ENCODE assay signal across 8 mouse cellular contexts in the genomic region with DNA sequence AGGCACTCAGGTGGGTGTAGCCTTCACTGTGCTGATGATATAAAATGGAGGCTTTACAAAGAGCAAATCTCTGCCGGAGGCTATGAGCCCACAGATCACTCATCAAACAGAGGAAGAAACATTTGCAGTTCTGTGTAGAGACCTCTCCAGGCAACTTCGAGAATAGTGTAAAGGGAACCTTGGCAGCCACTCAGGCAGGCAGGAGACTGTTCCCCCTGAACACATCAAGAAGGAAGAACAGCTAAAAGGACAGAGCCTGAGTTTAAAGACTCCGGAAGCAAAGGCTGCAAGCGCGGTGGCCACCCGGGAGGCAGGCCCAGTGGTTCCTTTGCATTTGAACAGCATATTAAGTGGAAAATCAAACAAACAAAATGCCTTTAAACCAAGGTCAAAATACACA. TPM values are rescaled to one million over a fixed set of nuclear protein-coding genes. Genes with fewer than 3 reads are reported as not detected.
DNase-seq lines count a peak whose midpoint lies in the region; ATAC-seq and TF ChIP-seq lines count a peak whose summit lies in the region.

No protein-coding gene starts in this region.

- H3K27ac ChIP-seq in embryonic facial prominence, embryonic 12.5 days, result no peak overlapping the region
- H3K27ac ChIP-seq in hindbrain, embryonic 15.5 days (replicated peaks), result peak overlapping the region; percentile 56
- H3K27ac ChIP-seq in liver, embryonic 14.5 days, result no peak overlapping the region
- no peak overlapping the region for H3K27ac ChIP-seq in neural tube, embryonic 14.5 days (ENCODE audit: low read depth, low read length)

- peak overlapping the region; percentile 28 for H3K4me3 ChIP-seq in erythroblast, embryonic 14.5 days (replicated peaks)
- H3K4me3 ChIP-seq in E14TG2a.4 (replicated peaks; ENCODE audit: low read length), result peak overlapping the region; percentile 85
- peak overlapping the region; percentile 70 for H3K4me3 ChIP-seq in embryonic facial prominence, embryonic 12.5 days
- H3K4me3 ChIP-seq in hindbrain, embryonic 15.5 days, result peak overlapping the region; percentile 64
- H3K4me3 ChIP-seq in liver, embryonic 14.5 days (ENCODE audit: insufficient read depth in 1 of 2, low read depth in 2 of 2, low read length in 2 of 2), result peak overlapping the region; percentile 4 to 81; a peak in 3 of 4 replicates
- H3K4me3 ChIP-seq in neural tube, embryonic 14.5 days (ENCODE audit: low read depth, low read length), result peak overlapping the region; percentile 62

- TF ChIP-seq CTCF in E14TG2a.4 (conservative IDR thresholded peaks at IDR 0.05; ENCODE audit: low read length), result no peak
- TF ChIP-seq CTCF in liver, embryonic 14.5 days (IDR thresholded peaks at IDR 0.05; ENCODE audit: low read depth), result no peak

- peaks cover 59% of the 10 kb centered on the region for H3K27me3 ChIP-seq in erythroblast, embryonic 14.5 days (ENCODE audit: control insufficient read depth)
- no peaks in the 10 kb centered on the region for H3K27me3 ChIP-seq in E14TG2a.4 (ENCODE audit: insufficient read depth, low read length)
- 0 out of 2 replicates have a peak, but pooled peaks cover 4% of the 10 kb centered on the region for H3K27me3 ChIP-seq in embryonic facial prominence, embryonic 12.5 days
- H3K27me3 ChIP-seq in hindbrain, embryonic 15.5 days, result no peaks in the 10 kb centered on the region
- H3K27me3 ChIP-seq in liver, embryonic 14.5 days (ENCODE audit: control insufficient read depth, insufficient read depth, low read length), result peaks cover 16% of the 10 kb centered on the region
- no peaks in the 10 kb centered on the region for H3K27me3 ChIP-seq in neural tube, embryonic 14.5 days (ENCODE audit: control insufficient read depth, insufficient read depth, low read length)

- no peaks in the 10 kb centered on the region for H3K9me3 ChIP-seq in erythroblast, embryonic 14.5 days (ENCODE audit: control insufficient read depth, low read length)
- no peaks in the 10 kb centered on the region for H3K9me3 ChIP-seq in E14TG2a.4 (ENCODE audit: low read length)
- no peaks in the 10 kb centered on the region for H3K9me3 ChIP-seq in embryonic facial prominence, embryonic 12.5 days
- no peaks in the 10 kb centered on the region for H3K9me3 ChIP-seq in hindbrain, embryonic 15.5 days
- H3K9me3 ChIP-seq in liver, embryonic 14.5 days (ENCODE audit: control insufficient read depth, low read length), result no peaks in the 10 kb centered on the region
- H3K9me3 ChIP-seq in neural tube, embryonic 14.5 days (ENCODE audit: control insufficient read depth, low read length), result no peaks in the 10 kb centered on the region

- no peaks in the 10 kb centered on the region for H3K36me3 ChIP-seq in erythroblast, embryonic 14.5 days (ENCODE audit: control insufficient read depth)
- no peaks in the 10 kb centered on the region for H3K36me3 ChIP-seq in E14TG2a.4 (ENCODE audit: insufficient read depth, low read length)
- no peaks in the 10 kb centered on the region for H3K36me3 ChIP-seq in embryonic facial prominence, embryonic 12.5 days
- H3K36me3 ChIP-seq in hindbrain, embryonic 15.5 days, result no peaks in the 10 kb centered on the region
- H3K36me3 ChIP-seq in liver, embryonic 14.5 days (replicated peaks; ENCODE audit: control insufficient read depth, insufficient read depth, low read depth), result no peaks in the 10 kb centered on the region
- H3K36me3 ChIP-seq in neural tube, embryonic 14.5 days (ENCODE audit: control insufficient read depth, insufficient read depth, low read length), result no peaks in the 10 kb centered on the region

- peak overlapping the region; percentile 86 for H3K4me2 ChIP-seq in embryonic facial prominence, embryonic 12.5 days (replicated peaks)
- peak overlapping the region; percentile 81 for H3K4me2 ChIP-seq in hindbrain, embryonic 15.5 days
- peak overlapping the region; percentile 84 for H3K4me2 ChIP-seq in liver, embryonic 14.5 days (ENCODE audit: low read depth)
- peak overlapping the region; percentile 73 for H3K4me2 ChIP-seq in neural tube, embryonic 14.5 days (ENCODE audit: low read depth, low read length)

- no peak for DNase-seq in liver, embryonic 14.5 days (ENCODE audit: low read depth in 3 of 3, low spot score in 3 of 3)

- peaks cover 41% of the 10 kb centered on the region for H3K4me1 ChIP-seq in erythroblast, embryonic 14.5 days (ENCODE audit: control insufficient read depth)
- peaks cover 70% of the 10 kb centered on the region for H3K4me1 ChIP-seq in E14TG2a.4 (replicated peaks; ENCODE audit: low read depth, low read length)
- peaks cover 49% of the 10 kb centered on the region for H3K4me1 ChIP-seq in embryonic facial prominence, embryonic 12.5 days
- peaks cover 50% of the 10 kb centered on the region for H3K4me1 ChIP-seq in hindbrain, embryonic 15.5 days (replicated peaks)
- peaks cover 5 to 26% of the 10 kb centered on the region in 2 experiments; a peak in 3 of 4 replicates for H3K4me1 ChIP-seq in liver, embryonic 14.5 days (replicated peaks; ENCODE audit: control insufficient read depth in 2 of 2, insufficient read depth in 2 of 2, low read length in 1 of 2)
- H3K4me1 ChIP-seq in neural tube, embryonic 14.5 days (ENCODE audit: control insufficient read depth, insufficient read depth, low read length), result peaks cover 23% of the 10 kb centered on the region; the same call in 1 of the 2 replicates

- 2% methylated on average over 6 of the region's 6 CpGs for WGBS in embryonic facial prominence, embryonic 12.5 days
- 1% methylated on average over 6 of the region's 6 CpGs for WGBS in hindbrain, embryonic 15.5 days
- WGBS in liver, embryonic 14.5 days (ENCODE audit: insufficient replicate concordance), result 8% methylated on average over 6 of the region's 6 CpGs
- WGBS in neural tube, embryonic 14.5 days, result under 1% methylated on average over 6 of the region's 6 CpGs

- H3K9ac ChIP-seq in embryonic facial prominence, embryonic 12.5 days, result peak overlapping the region; percentile 28
- H3K9ac ChIP-seq in hindbrain, embryonic 15.5 days, result peak overlapping the region; percentile 77
- H3K9ac ChIP-seq in liver, embryonic 14.5 days (replicated peaks), result no peak overlapping the region
- H3K9ac ChIP-seq in neural tube, embryonic 14.5 days (replicated peaks; ENCODE audit: low read depth, low read length), result peak overlapping the region; percentile 68

- TF ChIP-seq EP300 in liver, embryonic 14.5 days (IDR thresholded peaks at IDR 0.05; ENCODE audit: low read depth), result no peak

- no peak for ATAC-seq in erythroblast, adult 5-6 weeks (replicated peaks; ENCODE audit: low FRiP score, poor library complexity, severe bottlenecking)
- no peak for ATAC-seq in embryonic facial prominence, embryonic 12.5 days (ENCODE audit: insufficient number of reproducible peaks, insufficient read depth, low FRiP score, low TSS enrichment)
- no peak for ATAC-seq in hindbrain, embryonic 15.5 days (ENCODE audit: low FRiP score, low read depth)
- ATAC-seq in liver, embryonic 14.5 days (ENCODE audit: insufficient read depth), result no peak
- ATAC-seq in neural tube, embryonic 14.5 days (ENCODE audit: low read depth), result no peak
- ATAC-seq in megakaryocyte-erythroid progenitor cell, adult 5-6 weeks (replicated peaks; ENCODE audit: low FRiP score, low TSS enrichment, poor library complexity, severe bottlenecking), result no peak

RNA-seq across cellular contexts. Expression of a gene that starts 2.2 kb away (rescaled TPM):
- 0.23 and 0.42 TPM in 2 replicates for polyA plus RNA-seq in erythroblast, embryonic 14.5 days (2012)
- 12.9 and 14.6 TPM in 2 replicates for total RNA-seq in erythroblast, adult 5-6 weeks (2015; ENCODE audit: low replicate concordance)
- total RNA-seq in erythroblast, adult 5-6 weeks (2017; ENCODE audit: low replicate concordance), result 13.9 and 21.5 TPM in 2 replicates
- 79.3 and 85.3 TPM in 2 replicates for polyA plus RNA-seq in embryonic facial prominence, embryonic 12.5 days (2016; fragmentation: Nextera tagmentation; extraction: Ambion mirVana)
- polyA plus RNA-seq in hindbrain, embryonic 15.5 days (2015; fragmentation: Nextera tagmentation; extraction: Ambion mirVana), result 96.9 and 101 TPM in 2 replicates
- 5.7 and 6.3 TPM in 2 replicates for polyA plus RNA-seq in liver, embryonic 14.5 days (2012; rRNA removed)
- 16.0 and 17.2 TPM in 2 replicates for polyA plus RNA-seq in liver, embryonic 14.5 days (2014; fragmentation: Nextera tagmentation; extraction: Ambion mirVana)
- 110 and 112 TPM in 2 replicates for polyA plus RNA-seq in neural tube, embryonic 14.5 days (2014; fragmentation: Nextera tagmentation; extraction: Ambion mirVana)
- 13.0 and 14.7 TPM in 2 replicates for total RNA-seq in megakaryocyte-erythroid progenitor cell, adult 5-6 weeks (2014; fragmentation: Nextera tagmentation)
- 19.3 and 20.6 TPM in 2 replicates for total RNA-seq in megakaryocyte-erythroid progenitor cell, adult 5-6 weeks (2017)

Comparison
In these comparisons a context has a peak if more than half of its experiments do, and no peak if none do; other contexts are left out.
1. H3K4me3 ChIP-seq: peak in every context shown above with its lines; median percentile 85 in E14TG2a.4; 70 in embryonic facial prominence, embryonic 12.5 days; 64 in hindbrain, embryonic 15.5 days; 62 in neural tube, embryonic 14.5 days; 42 in liver, embryonic 14.5 days; 28 in erythroblast, embryonic 14.5 days.